Mouse (Mus musculus): Measurements from ENCODE around the gene Ank2.

Gene Ank2

GRCm38 (mm10) chr3:127116226-127116625 is 382.9 kb downstream of the Ank2 start:
- no peak for DNase-seq (ENCODE audit: low spot score)

- DNase-seq (ENCODE audit: low spot score), result no peak
Observed at GRCm38 (mm10) chr3:127113238-127113637, 385.9 kb downstream of the Ank2 start.

GRCm38 (mm10) chr3:127109413-127109812 is 389.7 kb downstream of the Ank2 start:
- no peak for DNase-seq (ENCODE audit: low spot score)

GRCm38 (mm10) chr3:127108481-127108880 is 390.7 kb downstream of the Ank2 start:
- no peak for DNase-seq (ENCODE audit: low spot score)

- no peak for DNase-seq (ENCODE audit: low spot score)
Observed at GRCm38 (mm10) chr3:127107281-127107680, 391.9 kb downstream of the Ank2 start.

- no peak for DNase-seq (ENCODE audit: low spot score)
Observed at GRCm38 (mm10) chr3:127101326-127101725, 397.8 kb downstream of the Ank2 start.

- DNase-seq (ENCODE audit: low spot score), result no peak
Observed at GRCm38 (mm10) chr3:127097745-127098144, 401.4 kb downstream of the Ank2 start.

GRCm38 (mm10) chr3:127097106-127097505 is 402.0 kb downstream of the Ank2 start:
- DNase-seq (ENCODE audit: low spot score), result no peak

- no peak for DNase-seq (ENCODE audit: low spot score)
Observed at GRCm38 (mm10) chr3:127093631-127094030, 405.5 kb downstream of the Ank2 start.

- no peak for DNase-seq (ENCODE audit: low spot score)
Observed at GRCm38 (mm10) chr3:127087574-127087973, 411.6 kb downstream of the Ank2 start.

- DNase-seq (ENCODE audit: low spot score), result peak; percentile 72
Observed at GRCm38 (mm10) chr3:127086834-127087506, 412.2 kb downstream of the Ank2 start.

- DNase-seq (ENCODE audit: low spot score), result no peak
Observed at GRCm38 (mm10) chr3:127077369-127077768, 421.8 kb downstream of the Ank2 start.

- DNase-seq (ENCODE audit: low spot score), result no peak
Observed at GRCm38 (mm10) chr3:127075531-127076280, 423.4 kb downstream of the Ank2 start.

- no peak for DNase-seq (ENCODE audit: low spot score)
Observed at GRCm38 (mm10) chr3:127071471-127071870, 427.7 kb downstream of the Ank2 start.

GRCm38 (mm10) chr3:127063654-127064386 is 435.3 kb downstream of the Ank2 start:
- no peak for DNase-seq (ENCODE audit: low spot score)

GRCm38 (mm10) chr3:127059671-127060070 is 439.5 kb downstream of the Ank2 start:
- no peak for DNase-seq (ENCODE audit: low spot score)

GRCm38 (mm10) chr3:127041288-127041687 is 457.9 kb downstream of the Ank2 start:
- no peak for DNase-seq (ENCODE audit: low spot score)

GRCm38 (mm10) chr3:127038570-127038969 is 460.6 kb downstream of the Ank2 start:
- no peak for DNase-seq (ENCODE audit: low spot score)

- no peak for DNase-seq (ENCODE audit: low spot score)
Observed at GRCm38 (mm10) chr3:127036118-127036517, 463.0 kb downstream of the Ank2 start.

GRCm38 (mm10) chr3:127035540-127035939 is 463.6 kb downstream of the Ank2 start:
- DNase-seq (ENCODE audit: low spot score), result no peak

GRCm38 (mm10) chr3:127034983-127035382 is 464.2 kb downstream of the Ank2 start:
- no peak for DNase-seq (ENCODE audit: low spot score)

- DNase-seq (ENCODE audit: low spot score), result no peak
Observed at GRCm38 (mm10) chr3:127023992-127024391, 475.2 kb downstream of the Ank2 start.

GRCm38 (mm10) chr3:127020167-127020566 is 479.0 kb downstream of the Ank2 start:
- DNase-seq (ENCODE audit: low spot score), result no peak
